ENCODE assay signal across 1 mouse cellular context in the genomic region with DNA sequence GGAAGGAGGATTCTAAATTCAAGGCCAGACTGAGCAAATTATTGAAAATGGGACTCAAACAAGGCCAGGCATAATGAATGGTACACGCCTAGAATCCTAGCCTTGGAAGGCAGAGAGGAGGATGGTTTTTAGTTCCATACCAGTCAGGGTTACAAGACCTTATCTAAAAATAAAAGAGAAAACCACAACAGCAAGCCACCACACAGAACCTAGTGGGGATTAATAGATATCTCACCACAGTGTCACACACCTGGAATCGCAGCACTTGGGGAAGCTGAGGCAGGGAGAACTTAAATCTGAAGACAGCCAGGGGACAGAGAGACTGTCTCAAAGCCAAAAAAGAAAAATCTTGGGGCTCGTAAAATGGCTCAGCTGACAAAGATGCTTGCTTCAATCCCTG.
TF ChIP-seq lines count a peak whose summit lies in the region.

No protein-coding gene starts in this region.

TF ChIP-seq in MEL, 35 proteins besides CTCF, POLR2A, EP300 and RAD21 (continued from another document):
- TF ChIP-seq ELF1 (IDR thresholded peaks at IDR 0.05; ENCODE audit: low read depth, low read length) (no peak), CHD2 (IDR thresholded peaks at IDR 0.05; ENCODE audit: low read length) (no peak), POLR2AphosphoS2 (IDR thresholded peaks at IDR 0.05; ENCODE audit: low read length) (no peak), MAFK (IDR thresholded peaks at IDR 0.05; ENCODE audit: borderline replicate concordance, low read depth, low read length) (peak; percentile 31; the same call in 1 of the 2 replicates), JUND (IDR thresholded peaks at IDR 0.05; ENCODE audit: low read depth, low read length) (no peak), MAZ (IDR thresholded peaks at IDR 0.05; ENCODE audit: low read depth, low read length) (no peak), ZNF384 (IDR thresholded peaks at IDR 0.05; ENCODE audit: low read depth, low read length) (no peak), ETS1 (IDR thresholded peaks at IDR 0.05; ENCODE audit: low read depth, low read length) (peak; percentile 57; the same call in 1 of the 2 replicates), GATA1 (IDR thresholded peaks at IDR 0.05; ENCODE audit: low read depth, low read length) (peak; percentile 78), MAX (IDR thresholded peaks at IDR 0.05; ENCODE audit: low read length) (no peak), CHD1 (IDR thresholded peaks at IDR 0.05; ENCODE audit: low read depth, low read length) (no peak), KAT2A (conservative IDR thresholded peaks at IDR 0.05; ENCODE audit: low read depth, low read length) (no peak), MXI1 (IDR thresholded peaks at IDR 0.05; ENCODE audit: low read depth, low read length) (no peak), TBP (IDR thresholded peaks at IDR 0.05; ENCODE audit: low read depth, low read length) (no peak)
